Mouse (Mus musculus): ENCODE measurements around the gene Tapt1. TPM values are rescaled to one million over a fixed set of nuclear protein-coding genes. Genes with fewer than 3 reads are reported as not detected.

Tapt1 gene
- total and polyA plus RNA-seq, 3 experiments, result 18.7 to 21.1 (median 19.2) TPM

GRCm38 (mm10) chr5:44203410-44203809 is 23.0 kb downstream of the Tapt1 start:
- H3K27ac ChIP-seq, result no peak overlapping the region
- no peaks in the 10 kb centered on the region for H3K36me3 ChIP-seq (ENCODE audit: control insufficient read depth, insufficient read depth, low read length)
- 43% methylated on average over 1 of the region's 1 CpGs for WGBS
- no peak for TF ChIP-seq EP300 (IDR thresholded peaks at IDR 0.05; ENCODE audit: insufficient read depth, low read depth, low read length)
- no peak for TF ChIP-seq POLR2A (IDR thresholded peaks at IDR 0.05; ENCODE audit: insufficient read depth, low read depth, low read length)
- TF ChIP-seq CTCF (IDR thresholded peaks at IDR 0.05), result no peak
- H3K79me2 ChIP-seq (replicated peaks; ENCODE audit: control insufficient read depth, insufficient read depth, low read length), result 0 out of 2 replicates have a peak, but pooled peaks cover 6% of the 10 kb centered on the region
- no peak for DNase-seq
- no peaks in the 10 kb centered on the region for H3K27me3 ChIP-seq (ENCODE audit: control insufficient read depth, insufficient read depth, low read length)
- intact Hi-C loops (cut with DNase I), result loop anchor here (5.0 kb wide), 1 partner anchor 156 kb away; no protein-coding TSS in a partner anchor
- H3K4me3 ChIP-seq, result no peak overlapping the region
- no peak overlapping the region for H3K9ac ChIP-seq (ENCODE audit: low read depth, low read length)
- no peaks in the 10 kb centered on the region for H3K4me1 ChIP-seq (ENCODE audit: control insufficient read depth, insufficient read depth, low read length)

GRCm38 (mm10) chr5:44201665-44202064 is 24.8 kb downstream of the Tapt1 start:
- H3K27me3 ChIP-seq (ENCODE audit: control insufficient read depth, insufficient read depth, low read length), result no peaks in the 10 kb centered on the region
- 0 out of 2 replicates have a peak, but pooled peaks cover 6% of the 10 kb centered on the region for H3K79me2 ChIP-seq (replicated peaks; ENCODE audit: control insufficient read depth, insufficient read depth, low read length)
- intact Hi-C loops (cut with DNase I), result loop anchor here (5.0 kb wide), 1 partner anchor 154 kb away; no protein-coding TSS in a partner anchor
- DNase-seq, result no peak
- TF ChIP-seq EP300 (IDR thresholded peaks at IDR 0.05; ENCODE audit: insufficient read depth, low read depth, low read length), result no peak
- peak; percentile 28; the same call in 1 of the 2 replicates for TF ChIP-seq CTCF (IDR thresholded peaks at IDR 0.05)
- H3K9ac ChIP-seq (ENCODE audit: low read depth, low read length), result no peak overlapping the region
- no peak overlapping the region for H3K4me3 ChIP-seq
- no peak overlapping the region for H3K27ac ChIP-seq
- H3K36me3 ChIP-seq (ENCODE audit: control insufficient read depth, insufficient read depth, low read length), result peaks cover 3% of the 10 kb centered on the region
- H3K4me1 ChIP-seq (ENCODE audit: control insufficient read depth, insufficient read depth, low read length), result no peaks in the 10 kb centered on the region

- no peak overlapping the region for H3K4me3 ChIP-seq
- 0 out of 2 replicates have a peak, but pooled peaks cover 4% of the 10 kb centered on the region for H3K79me2 ChIP-seq (replicated peaks; ENCODE audit: control insufficient read depth, insufficient read depth, low read length)
- H3K4me1 ChIP-seq (ENCODE audit: control insufficient read depth, insufficient read depth, low read length), result no peaks in the 10 kb centered on the region
- intact Hi-C loops (cut with DNase I), result no loop called here
- TF ChIP-seq POLR2A (IDR thresholded peaks at IDR 0.05; ENCODE audit: insufficient read depth, low read depth, low read length) (no peak), CTCF (IDR thresholded peaks at IDR 0.05) (no peak), EP300 (IDR thresholded peaks at IDR 0.05; ENCODE audit: insufficient read depth, low read depth, low read length) (no peak)
- H3K27me3 ChIP-seq (ENCODE audit: control insufficient read depth, insufficient read depth, low read length), result no peaks in the 10 kb centered on the region
- H3K36me3 ChIP-seq (ENCODE audit: control insufficient read depth, insufficient read depth, low read length), result peaks cover 3% of the 10 kb centered on the region
- no peak overlapping the region for H3K9ac ChIP-seq (ENCODE audit: low read depth, low read length)
- no peak for DNase-seq
- no peak overlapping the region for H3K27ac ChIP-seq
- 92% methylated on average over 4 of the region's 4 CpGs for whole genome bisulfite sequencing
Observed at GRCm38 (mm10) chr5:44199109-44199508, 27.3 kb downstream of the Tapt1 start.

GRCm38 (mm10) chr5:44198471-44198870 is 28.0 kb downstream of the Tapt1 start:
- DNase-seq, result no peak
- peaks cover 3% of the 10 kb centered on the region for H3K36me3 ChIP-seq (ENCODE audit: control insufficient read depth, insufficient read depth, low read length)
- TF ChIP-seq EP300 (IDR thresholded peaks at IDR 0.05; ENCODE audit: insufficient read depth, low read depth, low read length) (no peak), CTCF (IDR thresholded peaks at IDR 0.05) (no peak), POLR2A (IDR thresholded peaks at IDR 0.05; ENCODE audit: insufficient read depth, low read depth, low read length) (no peak)
- H3K27ac ChIP-seq, result no peak overlapping the region
- intact Hi-C loops (cut with DNase I), result no loop called here
- 0 out of 2 replicates have a peak, but pooled peaks cover 4% of the 10 kb centered on the region for H3K79me2 ChIP-seq (replicated peaks; ENCODE audit: control insufficient read depth, insufficient read depth, low read length)
- no peak overlapping the region for H3K9ac ChIP-seq (ENCODE audit: low read depth, low read length)
- no peaks in the 10 kb centered on the region for H3K27me3 ChIP-seq (ENCODE audit: control insufficient read depth, insufficient read depth, low read length)
- no peak overlapping the region for H3K4me3 ChIP-seq
- WGBS, result 94% methylated on average over 4 of the region's 4 CpGs
- no peaks in the 10 kb centered on the region for H3K4me1 ChIP-seq (ENCODE audit: control insufficient read depth, insufficient read depth, low read length)

GRCm38 (mm10) chr5:44197806-44198205 is 28.6 kb downstream of the Tapt1 start:
- WGBS, result 68% methylated on average over 5 of the region's 5 CpGs
- Histone ChIP-seq H3K79me2 (replicated peaks; ENCODE audit: control insufficient read depth, insufficient read depth, low read length) (0 out of 2 replicates have a peak, but pooled peaks cover 4% of the 10 kb centered on the region), H3K4me1 (ENCODE audit: control insufficient read depth, insufficient read depth, low read length) (no peaks in the 10 kb centered on the region), H3K27me3 (ENCODE audit: control insufficient read depth, insufficient read depth, low read length) (no peaks in the 10 kb centered on the region), H3K27ac (no peak overlapping the region), H3K36me3 (ENCODE audit: control insufficient read depth, insufficient read depth, low read length) (peaks cover 3% of the 10 kb centered on the region), H3K9ac (ENCODE audit: low read depth, low read length) (no peak overlapping the region), H3K4me3 (no peak overlapping the region)
- no peak for DNase-seq
- no peak for TF ChIP-seq EP300 (IDR thresholded peaks at IDR 0.05; ENCODE audit: insufficient read depth, low read depth, low read length)
- no peak for TF ChIP-seq POLR2A (IDR thresholded peaks at IDR 0.05; ENCODE audit: insufficient read depth, low read depth, low read length)
- TF ChIP-seq CTCF (IDR thresholded peaks at IDR 0.05), result no peak
- intact Hi-C loops (cut with DNase I), result no loop called here

GRCm38 (mm10) chr5:44196167-44196566 is 30.3 kb downstream of the Tapt1 start:
- H3K36me3 ChIP-seq (ENCODE audit: control insufficient read depth, insufficient read depth, low read length), result peaks cover 3% of the 10 kb centered on the region
- intact Hi-C loops (cut with DNase I), result no loop called here
- no peak overlapping the region for H3K9ac ChIP-seq (ENCODE audit: low read depth, low read length)
- 0 out of 2 replicates have a peak, but pooled peaks cover 4% of the 10 kb centered on the region for H3K79me2 ChIP-seq (replicated peaks; ENCODE audit: control insufficient read depth, insufficient read depth, low read length)
- no peak for DNase-seq
- no peak overlapping the region for H3K27ac ChIP-seq
- TF ChIP-seq EP300 (IDR thresholded peaks at IDR 0.05; ENCODE audit: insufficient read depth, low read depth, low read length), result no peak
- no peaks in the 10 kb centered on the region for H3K4me1 ChIP-seq (ENCODE audit: control insufficient read depth, insufficient read depth, low read length)
- H3K27me3 ChIP-seq (ENCODE audit: control insufficient read depth, insufficient read depth, low read length), result no peaks in the 10 kb centered on the region
- 81% methylated on average over 4 of the region's 4 CpGs for WGBS
- no peak overlapping the region for H3K4me3 ChIP-seq

Measured in heart, adult 2 months (tissue).